ENCODE assay signal across 10 mouse cellular contexts in genomic region chr3:31080791-31081502, GRCm38 (mm10). TPM values are rescaled to one million over a fixed set of nuclear protein-coding genes. Genes with fewer than 3 reads are reported as not detected.
A peak's percentile ranks its signal among the peaks of the same experiment; 100 is the strongest.
DNase-seq lines count a peak whose midpoint lies in the region; ATAC-seq and TF ChIP-seq lines count a peak whose summit lies in the region.
"Had no signal": no experiment of that assay in that cellular context is flagged by ENCODE, and none has a peak within 500 bp of the region (broad histone marks: within the 10 kb centered on the region; RNA-seq: fewer than 3 reads in every experiment).

No protein-coding gene starts in this region.

- H3K4me2 ChIP-seq in liver, embryonic 12.5 days: no peak overlapping the region
- H3K4me2 ChIP-seq: intestine, embryonic 15.5 days; lung, embryonic 15.5 days had no signal

- no peak for ATAC-seq in liver, embryonic 12.5 days
- ATAC-seq: intestine, embryonic 15.5 days had no signal

- no peaks in the 10 kb centered on the region for H3K79me2 ChIP-seq in liver, adult 2 months (ENCODE audit: control insufficient read depth, insufficient read depth, low read length)

- H3K4me1 ChIP-seq in liver, adult 2 months (ENCODE audit: control insufficient read depth, insufficient read depth, low read length): peaks cover 20% of the 10 kb centered on the region
- H3K4me1 ChIP-seq in liver, embryonic 12.5 days: peaks cover 7% of the 10 kb centered on the region

- WGBS in liver, adult 2 months: 31% methylated on average over 10 of the region's 10 CpGs
- 73% methylated on average over 10 of the region's 10 CpGs for WGBS in liver, embryonic 12.5 days (ENCODE audit: insufficient replicate concordance)

- no peak for TF ChIP-seq POLR2A in liver, adult 2 months (IDR thresholded peaks at IDR 0.05; ENCODE audit: extremely low read depth, insufficient read depth, low read length)

- TF ChIP-seq CTCF in liver, adult 2 months (IDR thresholded peaks at IDR 0.05; ENCODE audit: low read depth, low read length): no peak
- no peak for TF ChIP-seq CTCF in left cerebral cortex, adult 2 months (IDR thresholded peaks at IDR 0.05)

- no peak overlapping the region for H3K9ac ChIP-seq in liver, adult 2 months (ENCODE audit: low read depth, low read length)
- H3K9ac ChIP-seq in liver, embryonic 12.5 days: no peak overlapping the region
- H3K9ac ChIP-seq: intestine, embryonic 15.5 days; lung, embryonic 15.5 days had no signal

- peak; percentile 41 for DNase-seq in gastrocnemius, postnatal 14 days
- DNase-seq in gastrocnemius, postnatal 10 days: no peak
- peak; percentile 87 for DNase-seq in liver, adult 2 months (ENCODE audit: extremely low read depth, low read depth, low spot score)
- DNase-seq in Muller cell, postnatal 12 days (ENCODE audit: inconsistent ontology term): peak; percentile 62
- peak; percentile 30 for DNase-seq in adrenal gland, postnatal 25 days
- no peak for DNase-seq in left cerebral cortex, adult 2 months (ENCODE audit: extremely low spot score in 1 of 2, low spot score in 2 of 2)

- H3K27me3 ChIP-seq in liver, adult 2 months (ENCODE audit: control insufficient read depth, insufficient read depth, low read length): no peaks in the 10 kb centered on the region
- H3K27me3 ChIP-seq in liver, embryonic 12.5 days (replicated peaks): 0 out of 2 replicates have a peak, but pooled peaks cover 9% of the 10 kb centered on the region
- H3K27me3 ChIP-seq: intestine, embryonic 15.5 days; lung, embryonic 15.5 days had no signal

- intact Hi-C loops in gastrocnemius, postnatal 14 days (cut with DNase I; ENCODE audit: low total_unique reads): no loop called here
- intact Hi-C loops in left cerebral cortex, adult 2 months (cut with DNase I): no loop called here

- no peak overlapping the region for H3K4me3 ChIP-seq in liver, adult 2 months (ENCODE audit: insufficient read depth, low read depth, low read length)
- no peak overlapping the region for H3K4me3 ChIP-seq in liver, embryonic 12.5 days
- no peak overlapping the region for H3K4me3 ChIP-seq in left cerebral cortex, adult 2 months
- H3K4me3 ChIP-seq: heart, embryonic 10.5 days; intestine, embryonic 15.5 days; lung, embryonic 15.5 days had no signal

- no peaks in the 10 kb centered on the region for H3K36me3 ChIP-seq in liver, adult 2 months (ENCODE audit: control insufficient read depth, insufficient read depth, low read length)
- no peaks in the 10 kb centered on the region for H3K36me3 ChIP-seq in liver, embryonic 12.5 days
- H3K36me3 ChIP-seq: heart, embryonic 10.5 days; intestine, embryonic 15.5 days; lung, embryonic 15.5 days had no signal

- H3K9me3 ChIP-seq in liver, embryonic 12.5 days (replicated peaks): no peaks in the 10 kb centered on the region
- H3K9me3 ChIP-seq: heart, embryonic 10.5 days; intestine, embryonic 15.5 days; lung, embryonic 15.5 days had no signal

- no peak overlapping the region for H3K27ac ChIP-seq in liver, adult 2 months (replicated peaks; ENCODE audit: insufficient read depth, low read depth, low read length)
- H3K27ac ChIP-seq in liver, embryonic 12.5 days: no peak overlapping the region
- H3K27ac ChIP-seq in left cerebral cortex, adult 2 months: no peak overlapping the region
- H3K27ac ChIP-seq: heart, embryonic 10.5 days; intestine, embryonic 15.5 days; lung, embryonic 15.5 days had no signal

RNA-seq across cellular contexts. Expression of gene Skil, which starts 13.9 kb away (rescaled TPM):
- total RNA-seq in gastrocnemius, postnatal 14 days (2021): 10 to 100 TPM; 12.7 TPM
- total RNA-seq in gastrocnemius, postnatal 10 days (2021): 10 to 100 TPM; 17.6 to 19.3 TPM
- 5.8 and 6.9 TPM in 2 replicates for total RNA-seq in liver, adult 2 months (2014; rRNA removed)
- 1.7 and 2.0 TPM in 2 replicates for polyA plus RNA-seq in liver, adult 2 months (2012; rRNA removed)
- polyA plus RNA-seq in liver, embryonic 12.5 days (2016; fragmentation: Nextera tagmentation; extraction: Ambion mirVana): 7.6 and 8.5 TPM in 2 replicates
- 32.9 and 39.3 TPM in 2 replicates for total RNA-seq in adrenal gland, postnatal 25 days (2021)
- total RNA-seq in left cerebral cortex, adult 2 months (2021): 10 to 100 TPM; 65.8 to 68.1 TPM

Comparison
In these comparisons a context has a peak if more than half of its experiments do, and no peak if none do; other contexts are left out.
1. DNase-seq: peak in gastrocnemius, postnatal 14 days (single experiment), liver, adult 2 months (single experiment), Muller cell, postnatal 12 days (single experiment) and adrenal gland, postnatal 25 days (single experiment); none in gastrocnemius, postnatal 10 days (single experiment) and left cerebral cortex, adult 2 months (0 of 2).